Mouse (Mus musculus): Measurements from ENCODE around the gene Trip6. TPM values are rescaled to one million over a fixed set of nuclear protein-coding genes. Genes with fewer than 3 reads are reported as not detected.

Gene Trip6
- polyA plus RNA-seq, 1 experiment from 2014 or later, result 70.3 TPM

GRCm38 (mm10) chr5:137305822-137306221, 8.4 kb downstream of the Trip6 start:
- Histone ChIP-seq H3K27ac (no peak overlapping the region), H3K4me3 (peak overlapping the region; percentile 95), H3K9me3 (peaks cover 7% of the 10 kb centered on the region; the same call in 1 of the 2 replicates), H3K4me1 (peaks cover 54% of the 10 kb centered on the region), H3K27me3 (ENCODE audit: poor library complexity, severe bottlenecking) (no peaks in the 10 kb centered on the region), H3K36me3 (replicated peaks) (peaks cover 79% of the 10 kb centered on the region)
- 84% methylated on average over 3 of the region's 3 CpGs for WGBS
- no peak for DNase-seq (ENCODE audit: extremely low spot score, low spot score)

DNA sequence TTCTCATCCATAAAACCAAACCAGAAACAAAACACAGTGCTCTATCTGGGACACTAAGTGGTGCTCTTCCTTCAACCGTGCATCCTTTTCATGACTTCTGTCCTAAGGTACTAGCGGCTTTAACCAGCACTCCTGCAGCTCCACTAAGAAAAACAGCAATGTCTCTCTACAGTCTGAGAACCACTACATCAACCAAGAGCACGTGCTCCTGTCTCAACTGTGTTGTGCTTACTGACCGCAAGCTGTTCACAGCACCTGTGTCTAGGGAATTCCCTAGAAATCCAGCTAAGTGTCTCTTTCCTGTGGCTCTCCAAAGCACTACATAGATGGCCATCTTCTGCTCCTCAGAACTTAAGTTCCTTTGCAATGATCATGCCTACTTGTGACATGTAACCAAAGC, 9.4 kb downstream of the Trip6 start:
- WGBS, result 83% methylated on average over 4 of the region's 4 CpGs

DNA sequence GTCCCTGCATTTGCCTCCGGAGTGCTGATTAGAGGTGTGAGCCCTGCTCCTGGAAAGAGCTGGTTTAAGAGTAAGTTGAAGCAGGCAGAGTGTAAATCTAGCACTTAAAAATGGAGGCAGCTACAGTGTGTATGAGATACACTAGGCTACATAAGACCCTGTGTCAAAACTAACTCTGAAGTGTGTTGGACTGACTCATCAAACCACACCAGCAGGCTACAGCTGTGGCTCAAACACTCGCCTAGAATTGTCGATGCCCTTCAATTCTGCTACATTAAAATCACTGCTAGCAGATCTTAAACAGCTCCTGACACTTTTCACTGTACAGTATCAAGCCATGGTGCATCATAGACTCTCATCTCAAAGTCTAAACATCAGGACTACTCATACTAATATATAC, 10.0 kb downstream of the Trip6 start:
- peaks cover 54% of the 10 kb centered on the region for H3K4me1 ChIP-seq
- H3K27ac ChIP-seq, result no peak overlapping the region
- H3K9me3 ChIP-seq, result peaks cover 6% of the 10 kb centered on the region; the same call in 1 of the 2 replicates
- no peaks in the 10 kb centered on the region for H3K27me3 ChIP-seq (ENCODE audit: poor library complexity, severe bottlenecking)
- WGBS, result 88% methylated on average over 3 of the region's 3 CpGs
- H3K4me3 ChIP-seq, result peak overlapping the region; percentile 95; the same call in 1 of the 2 replicates
- no peak for DNase-seq (ENCODE audit: extremely low spot score, low spot score)
- H3K36me3 ChIP-seq (replicated peaks), result peaks cover 79% of the 10 kb centered on the region

More for the DNA sequence above, 9.4 kb downstream of the Trip6 start:
- peak overlapping the region; percentile 95 for H3K4me3 ChIP-seq
- H3K9me3 ChIP-seq, result peaks cover 7% of the 10 kb centered on the region; the same call in 1 of the 2 replicates
- no peak for DNase-seq (ENCODE audit: extremely low spot score, low spot score)
- H3K27me3 ChIP-seq (ENCODE audit: poor library complexity, severe bottlenecking), result no peaks in the 10 kb centered on the region
- H3K36me3 ChIP-seq (replicated peaks), result peaks cover 79% of the 10 kb centered on the region
- H3K4me1 ChIP-seq, result peaks cover 54% of the 10 kb centered on the region
- no peak overlapping the region for H3K27ac ChIP-seq

GRCm38 (mm10) chr5:137303609-137304008, 10.6 kb downstream of the Trip6 start:
- H3K27ac ChIP-seq, result no peak overlapping the region
- H3K4me1 ChIP-seq, result peaks cover 54% of the 10 kb centered on the region
- no peaks in the 10 kb centered on the region for H3K27me3 ChIP-seq (ENCODE audit: poor library complexity, severe bottlenecking)
- H3K4me3 ChIP-seq, result peak overlapping the region; percentile 95; the same call in 1 of the 2 replicates
- no peak for DNase-seq (ENCODE audit: extremely low spot score, low spot score)
- H3K9me3 ChIP-seq, result peaks cover under 1% of the 10 kb centered on the region; the same call in 1 of the 2 replicates
- 90% methylated on average over 4 of the region's 4 CpGs for WGBS
- H3K36me3 ChIP-seq (replicated peaks), result peaks cover 79% of the 10 kb centered on the region

- Histone ChIP-seq H3K27ac (no peak overlapping the region), H3K9me3 (no peaks in the 10 kb centered on the region), H3K27me3 (ENCODE audit: poor library complexity, severe bottlenecking) (no peaks in the 10 kb centered on the region), H3K4me3 (no peak overlapping the region; the same call in 1 of the 2 replicates), H3K4me1 (peaks cover 42% of the 10 kb centered on the region), H3K36me3 (replicated peaks) (peaks cover 98% of the 10 kb centered on the region)
- no peak for DNase-seq (ENCODE audit: extremely low spot score, low spot score)
- WGBS, result 84% methylated on average over 21 of the region's 21 CpGs
Measured at GRCm38 (mm10) chr5:137301253-137301652, 13.0 kb downstream of the Trip6 start.

- H3K4me1 ChIP-seq, result peaks cover 38% of the 10 kb centered on the region
- no peak overlapping the region for H3K4me3 ChIP-seq
- no peak overlapping the region for H3K27ac ChIP-seq
- no peaks in the 10 kb centered on the region for H3K27me3 ChIP-seq (ENCODE audit: poor library complexity, severe bottlenecking)
- DNase-seq (ENCODE audit: extremely low spot score, low spot score), result no peak
- 91% methylated on average over 7 of the region's 7 CpGs for WGBS
- H3K9me3 ChIP-seq, result no peaks in the 10 kb centered on the region
- peaks cover 96% of the 10 kb centered on the region for H3K36me3 ChIP-seq (replicated peaks)
Measured at GRCm38 (mm10) chr5:137299240-137299639, 15.0 kb downstream of the Trip6 start.

DNA sequence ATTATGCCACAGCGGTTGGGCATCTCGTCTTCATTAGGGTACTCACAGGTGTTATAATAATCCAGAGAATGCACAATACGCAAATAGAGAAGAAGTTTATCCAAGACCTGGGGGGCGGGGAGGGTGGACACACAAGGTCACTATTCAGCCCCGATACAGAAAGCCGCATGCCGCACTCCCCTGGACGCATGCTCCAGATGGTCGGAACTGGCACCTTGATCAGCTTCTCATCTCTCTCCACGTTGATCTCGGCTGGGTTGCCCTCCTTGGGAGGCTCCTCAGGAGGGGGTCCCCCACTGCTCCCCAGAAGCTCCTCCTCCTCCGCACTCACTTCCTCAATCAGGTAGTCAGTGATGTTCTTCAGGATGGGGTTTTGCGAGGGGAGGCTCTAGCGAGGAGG, 17.1 kb downstream of the Trip6 start:
- Histone ChIP-seq H3K4me3 (no peak overlapping the region), H3K27ac (no peak overlapping the region), H3K4me1 (peaks cover 40% of the 10 kb centered on the region), H3K9me3 (no peaks in the 10 kb centered on the region), H3K27me3 (ENCODE audit: poor library complexity, severe bottlenecking) (peaks cover 11% of the 10 kb centered on the region), H3K36me3 (replicated peaks) (peaks cover 75% of the 10 kb centered on the region)
- WGBS, result 94% methylated on average over 14 of the region's 14 CpGs
- DNase-seq (ENCODE audit: extremely low spot score, low spot score), result no peak

DNA sequence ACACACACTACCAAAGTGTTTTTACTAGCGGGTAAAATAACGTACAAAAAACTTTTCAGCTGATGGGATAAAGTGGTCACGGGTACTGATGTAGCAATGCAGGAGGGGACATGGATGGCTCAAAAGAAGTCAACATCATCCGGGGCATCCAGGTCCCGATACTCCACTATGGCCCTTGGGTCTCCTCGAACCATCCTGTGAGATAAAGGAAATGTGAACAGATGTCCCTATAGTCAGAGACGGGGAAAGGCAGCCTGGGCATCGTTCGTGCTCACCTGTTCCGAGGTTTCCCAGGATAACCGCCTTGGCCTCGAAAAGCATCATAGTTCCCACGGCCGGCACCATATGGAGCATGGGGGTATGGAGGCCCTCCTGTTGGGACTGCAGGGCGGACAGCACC, 18.5 kb downstream of the Trip6 start:
- peaks cover 25% of the 10 kb centered on the region for H3K27me3 ChIP-seq (ENCODE audit: poor library complexity, severe bottlenecking)
- H3K4me1 ChIP-seq, result peaks cover 34% of the 10 kb centered on the region
- peak overlapping the region; percentile 14; the same call in 1 of the 2 replicates for H3K4me3 ChIP-seq
- no peak for DNase-seq (ENCODE audit: extremely low spot score, low spot score)
- no peaks in the 10 kb centered on the region for H3K9me3 ChIP-seq
- H3K27ac ChIP-seq, result no peak overlapping the region
- peaks cover 60% of the 10 kb centered on the region for H3K36me3 ChIP-seq (replicated peaks)
- 94% methylated on average over 15 of the region's 15 CpGs for WGBS

DNA sequence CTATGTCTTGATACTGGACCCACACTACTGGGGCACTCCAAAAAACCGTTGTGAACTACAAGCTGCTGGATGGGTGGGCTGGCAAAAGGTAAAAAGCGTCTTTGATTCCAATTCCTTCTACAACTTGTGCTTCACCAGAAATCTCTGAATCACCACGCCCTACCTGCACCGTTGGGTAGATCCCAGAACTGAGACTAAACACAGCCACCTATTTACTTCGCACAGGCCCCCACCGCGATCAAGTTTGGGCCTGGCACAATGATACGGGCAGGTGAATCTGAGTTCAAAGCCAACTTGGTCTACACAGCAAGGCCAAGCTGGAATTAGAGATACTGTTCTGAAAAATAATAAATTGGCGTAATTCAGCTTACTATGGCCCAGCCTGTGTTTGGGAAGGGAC, 18.9 kb downstream of the Trip6 start:
- peaks cover 29% of the 10 kb centered on the region for H3K27me3 ChIP-seq (ENCODE audit: poor library complexity, severe bottlenecking)
- peaks cover 38% of the 10 kb centered on the region for H3K4me1 ChIP-seq
- H3K9me3 ChIP-seq, result no peaks in the 10 kb centered on the region
- WGBS, result 83% methylated on average over 9 of the region's 9 CpGs
- H3K4me3 ChIP-seq, result peak overlapping the region; percentile 74
- no peak for DNase-seq (ENCODE audit: extremely low spot score, low spot score)
- peaks cover 56% of the 10 kb centered on the region for H3K36me3 ChIP-seq (replicated peaks)
- H3K27ac ChIP-seq, result peak overlapping the region; percentile 94

DNA sequence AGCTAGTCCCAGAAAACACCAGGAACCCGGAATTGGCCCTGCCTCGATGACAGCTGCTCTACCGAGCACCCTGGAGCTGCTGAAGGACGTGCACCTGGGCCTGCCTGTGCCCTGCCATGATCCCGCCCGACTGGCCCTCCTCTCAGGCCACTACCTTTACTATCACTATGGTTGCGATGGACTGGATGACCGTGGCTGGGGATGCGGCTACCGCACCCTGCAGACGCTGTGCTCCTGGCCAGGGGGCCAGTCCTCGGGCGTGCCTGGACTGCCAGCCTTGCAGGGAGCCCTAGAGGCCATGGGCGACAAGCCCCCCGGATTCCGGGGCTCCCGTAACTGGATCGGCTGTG, 19.5 kb downstream of the Trip6 start:
- WGBS, result 6% methylated on average over 18 of the region's 18 CpGs
- peak overlapping the region; percentile 74 for H3K4me3 ChIP-seq
- peaks cover 50% of the 10 kb centered on the region for H3K36me3 ChIP-seq (replicated peaks)
- H3K4me1 ChIP-seq, result peaks cover 38% of the 10 kb centered on the region
- DNase-seq (ENCODE audit: extremely low spot score, low spot score), result no peak
- H3K27ac ChIP-seq, result peak overlapping the region; percentile 94
- H3K9me3 ChIP-seq, result no peaks in the 10 kb centered on the region
- H3K27me3 ChIP-seq (ENCODE audit: poor library complexity, severe bottlenecking), result peaks cover 35% of the 10 kb centered on the region

- Histone ChIP-seq H3K9me3 (no peaks in the 10 kb centered on the region), H3K27me3 (ENCODE audit: poor library complexity, severe bottlenecking) (peaks cover 41% of the 10 kb centered on the region), H3K27ac (peak within 1 kb of the TSS; percentile 94), H3K36me3 (replicated peaks) (peaks cover 44% of the 10 kb centered on the region), H3K4me1 (peaks cover 43% of the 10 kb centered on the region), H3K4me3 (peak within 1 kb of the TSS; percentile 74)
- DNase-seq (ENCODE audit: extremely low spot score, low spot score), result peak; percentile 95
- WGBS, result under 1% methylated on average over 52 of the region's 52 CpGs
Measured at GRCm38 (mm10) chr5:137293839-137294743, 20.1 kb downstream of the Trip6 start, which contains the start of gene Ufsp1. Gene Ufsp1 (plus strand): TSS chr5:137294629.

GRCm38 (mm10) chr5:137293282-137293681, 20.9 kb downstream of the Trip6 start:
- H3K4me1 ChIP-seq, result peaks cover 51% of the 10 kb centered on the region
- DNase-seq (ENCODE audit: extremely low spot score, low spot score), result peak; percentile 70
- WGBS, result under 1% methylated on average over 15 of the region's 15 CpGs
- no peaks in the 10 kb centered on the region for H3K9me3 ChIP-seq
- peak overlapping the region; percentile 74 for H3K4me3 ChIP-seq
- H3K27me3 ChIP-seq (ENCODE audit: poor library complexity, severe bottlenecking), result peaks cover 49% of the 10 kb centered on the region
- peaks cover 36% of the 10 kb centered on the region for H3K36me3 ChIP-seq (replicated peaks)
- peak overlapping the region; percentile 94 for H3K27ac ChIP-seq

DNA sequence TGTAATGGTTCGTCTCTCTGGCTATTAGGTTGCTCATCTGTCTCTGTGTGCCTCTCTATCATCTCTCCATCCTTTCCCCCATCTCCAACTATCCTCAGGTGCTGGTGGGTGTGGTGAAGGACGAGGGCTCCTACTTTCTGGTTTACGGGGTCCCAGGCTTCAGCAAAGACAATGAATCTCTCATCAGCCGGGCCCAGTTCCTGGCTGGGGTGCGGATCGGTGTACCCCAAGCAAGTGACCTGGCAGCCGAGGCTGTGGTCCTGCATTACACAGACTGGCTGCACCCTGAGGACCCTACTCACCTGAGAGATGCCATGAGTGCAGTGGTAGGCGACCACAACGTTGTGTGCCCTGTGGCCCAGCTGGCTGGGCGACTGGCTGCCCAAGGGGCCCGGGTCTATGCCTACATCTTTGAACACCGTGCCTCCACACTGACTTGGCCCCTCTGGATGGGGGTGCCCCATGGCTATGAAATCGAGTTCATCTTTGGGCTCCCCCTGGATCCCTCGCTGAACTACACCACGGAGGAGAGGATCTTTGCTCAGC, 22.8 kb downstream of the Trip6 start:
- Histone ChIP-seq H3K4me3 (peak overlapping the region; percentile 74; the same call in 1 of the 2 replicates), H3K36me3 (replicated peaks) (peaks cover 18% of the 10 kb centered on the region), H3K27ac (no peak overlapping the region), H3K27me3 (ENCODE audit: poor library complexity, severe bottlenecking) (peaks cover 63% of the 10 kb centered on the region), H3K4me1 (peaks cover 67% of the 10 kb centered on the region), H3K9me3 (no peaks in the 10 kb centered on the region)
- 80% methylated on average over 15 of the region's 15 CpGs for WGBS
- no peak for DNase-seq (ENCODE audit: extremely low spot score, low spot score)
